ENCODE assay signal across 20 mouse cellular contexts in genomic region chr12:85297345-85297997, GRCm38 (mm10). TPM values are rescaled to one million over a fixed set of nuclear protein-coding genes. Genes with fewer than 3 reads are reported as not detected.
A peak's percentile ranks its signal among the peaks of the same experiment; 100 is the strongest.
DNase-seq lines count a peak whose midpoint lies in the region; ATAC-seq and TF ChIP-seq lines count a peak whose summit lies in the region.
"Had no signal": no experiment of that assay in that cellular context is flagged by ENCODE, and none has a peak within 500 bp of the region (broad histone marks: within the 10 kb centered on the region; RNA-seq: fewer than 3 reads in every experiment).

No protein-coding gene starts in this region.

- DNase-seq in gastrocnemius, adult 2 months = no peak
- no peak for DNase-seq in gastrocnemius, postnatal 25 days
- no peak for DNase-seq in kidney, postnatal 0 days (ENCODE audit: low spot score)
- no peak for DNase-seq in kidney, adult 11 months
- DNase-seq in mesoderm, embryonic 11.5 days (ENCODE audit: low read depth, low spot score) = peak; percentile 52
- no peak for DNase-seq in lung, postnatal 36 days
- DNase-seq: adrenal gland, postnatal 14 days; cerebellum, adult 11-12 months; cerebellum, postnatal 36 days; gastrocnemius, postnatal 10 days; liver; liver, postnatal 0 days; lung, postnatal 14 days; right cerebral cortex, adult 18-20 months; thymus, postnatal 36 days had no signal

- peaks cover 7% of the 10 kb centered on the region; the same call in 1 of the 2 replicates for H3K9me3 ChIP-seq in kidney, postnatal 0 days (replicated peaks; ENCODE audit: low read length)
- H3K9me3 ChIP-seq in embryonic facial prominence, embryonic 15.5 days (replicated peaks) = no peaks in the 10 kb centered on the region

- no peak overlapping the region for H3K4me3 ChIP-seq in gastrocnemius, adult 2 months
- H3K4me3 ChIP-seq in kidney, postnatal 0 days (replicated peaks; ENCODE audit: low read depth, low read length) = no peak overlapping the region
- no peak overlapping the region for H3K4me3 ChIP-seq in embryonic facial prominence, embryonic 15.5 days (replicated peaks)
- H3K4me3 ChIP-seq: forebrain, embryonic 10.5 days; hindbrain, embryonic 13.5 days; midbrain, embryonic 10.5 days had no signal

- no peak for TF ChIP-seq CTCF in gastrocnemius, adult 2 months (IDR thresholded peaks at IDR 0.05)
- no peak for TF ChIP-seq CTCF in kidney, postnatal 0 days (IDR thresholded peaks at IDR 0.05; ENCODE audit: low read depth)

- 34% methylated on average over 10 of the region's 10 CpGs for WGBS in kidney, postnatal 0 days
- WGBS in embryonic facial prominence, embryonic 15.5 days = 48% methylated on average over 10 of the region's 10 CpGs

- no peak for ATAC-seq in kidney, postnatal 0 days (replicated peaks; ENCODE audit: low FRiP score, low read depth)
- ATAC-seq in embryonic facial prominence, embryonic 15.5 days (ENCODE audit: insufficient number of reproducible peaks, low FRiP score, low TSS enrichment, low read depth) = no peak
- ATAC-seq in inflammation-experienced regulatory T-cells, adult 6 months = no peak
- ATAC-seq: liver, postnatal 0 days had no signal

- H3K36me3 ChIP-seq in kidney, postnatal 0 days (ENCODE audit: insufficient read depth, low read length) = peaks cover 25% of the 10 kb centered on the region
- H3K36me3 ChIP-seq in embryonic facial prominence, embryonic 15.5 days = peaks cover 32% of the 10 kb centered on the region

- peaks cover 16% of the 10 kb centered on the region for H3K4me1 ChIP-seq in kidney, postnatal 0 days (replicated peaks; ENCODE audit: insufficient read depth, low read length)
- H3K4me1 ChIP-seq in embryonic facial prominence, embryonic 15.5 days = peaks cover 27% of the 10 kb centered on the region
- H3K4me1 ChIP-seq: hindbrain, embryonic 13.5 days; midbrain, embryonic 10.5 days had no signal

- intact Hi-C loops in gastrocnemius, adult 2 months (cut with DNase I) = no loop called here

- H3K9ac ChIP-seq in kidney, postnatal 0 days (ENCODE audit: low read depth, low read length) = no peak overlapping the region
- H3K9ac ChIP-seq in embryonic facial prominence, embryonic 15.5 days = no peak overlapping the region
- H3K9ac ChIP-seq: hindbrain, embryonic 13.5 days; liver, postnatal 0 days had no signal

- no peaks in the 10 kb centered on the region for H3K27me3 ChIP-seq in kidney, postnatal 0 days (ENCODE audit: insufficient read depth, low read length)
- no peaks in the 10 kb centered on the region for H3K27me3 ChIP-seq in embryonic facial prominence, embryonic 15.5 days
- H3K27me3 ChIP-seq: hindbrain, embryonic 13.5 days had no signal

- no peak overlapping the region for H3K4me2 ChIP-seq in kidney, postnatal 0 days (ENCODE audit: low read length)
- no peak overlapping the region for H3K4me2 ChIP-seq in embryonic facial prominence, embryonic 15.5 days (replicated peaks)
- H3K4me2 ChIP-seq: hindbrain, embryonic 13.5 days had no signal

- H3K27ac ChIP-seq in gastrocnemius, adult 2 months = peak overlapping the region; percentile 43
- 0 out of 2 replicates have a peak overlapping the region, but pooled peaks have one; percentile 60 for H3K27ac ChIP-seq in kidney, postnatal 0 days
- peak overlapping the region; percentile 34 for H3K27ac ChIP-seq in embryonic facial prominence, embryonic 15.5 days (replicated peaks)
- H3K27ac ChIP-seq: forebrain, embryonic 10.5 days; hindbrain, embryonic 13.5 days; midbrain, embryonic 10.5 days had no signal

RNA-seq across cellular contexts. Expression of gene Zc2hc1c, which starts 9.1 kb away (rescaled TPM):
- total RNA-seq in gastrocnemius, adult 2 months (2021) = 1 to 10 TPM in 1 of 2 experiments, under 1 TPM in 1; 0.95 to 1.7 TPM
- 1 to 10 TPM; 1.1 to 1.2 TPM for total RNA-seq in gastrocnemius, postnatal 25 days (2021)
- polyA plus RNA-seq in kidney, postnatal 0 days (2015; fragmentation: Nextera tagmentation; extraction: Ambion mirVana) = 3.5 TPM in 2 replicates
- polyA plus RNA-seq in embryonic facial prominence, embryonic 15.5 days (2015; fragmentation: Nextera tagmentation; extraction: Ambion mirVana) = 1.7 and 2.4 TPM in 2 replicates
- under 1 TPM; 0.21 to 0.54 (median 0.24) TPM for polyA plus RNA-seq in inflammation-experienced regulatory T-cells, adult 6 months (2017; shearing (Covaris generic))

RNA-seq across cellular contexts. Expression of gene Acyp1, which starts 9.2 kb away (rescaled TPM):
- 10 to 100 TPM; 37.9 to 52.7 TPM for total RNA-seq in gastrocnemius, adult 2 months (2021)
- total RNA-seq in gastrocnemius, postnatal 25 days (2021) = 10 to 100 TPM; 41.4 to 47.9 TPM
- 79.6 and 87.7 TPM in 2 replicates for polyA plus RNA-seq in kidney, postnatal 0 days (2015; fragmentation: Nextera tagmentation; extraction: Ambion mirVana)
- 50.8 and 60.2 TPM in 2 replicates for polyA plus RNA-seq in embryonic facial prominence, embryonic 15.5 days (2015; fragmentation: Nextera tagmentation; extraction: Ambion mirVana)
- 10 to 100 TPM; 43.3 to 63.7 (median 54.8) TPM for polyA plus RNA-seq in inflammation-experienced regulatory T-cells, adult 6 months (2017; shearing (Covaris generic))

RNA-seq across cellular contexts. Expression of gene Mlh3, which starts 27.1 kb away (rescaled TPM):
- 10 to 100 TPM in 1 of 2 experiments, 1 to 10 TPM in 1; 8.9 to 10.6 TPM for total RNA-seq in gastrocnemius, adult 2 months (2021)
- 1 to 10 TPM; 6.3 to 7.3 TPM for total RNA-seq in gastrocnemius, postnatal 25 days (2021)
- polyA plus RNA-seq in kidney, postnatal 0 days (2015; fragmentation: Nextera tagmentation; extraction: Ambion mirVana) = 7.1 and 7.3 TPM in 2 replicates
- polyA plus RNA-seq in embryonic facial prominence, embryonic 15.5 days (2015; fragmentation: Nextera tagmentation; extraction: Ambion mirVana) = 7.5 and 8.4 TPM in 2 replicates
- polyA plus RNA-seq in inflammation-experienced regulatory T-cells, adult 6 months (2017; shearing (Covaris generic)) = 10 to 100 TPM in 2 of 3 experiments, 1 to 10 TPM in 1; 6.4 to 12.6 (median 11.9) TPM

RNA-seq across cellular contexts. Expression of gene Nek9, which starts 41.7 kb away (rescaled TPM):
- 100 to 1,000 TPM in 1 of 2 experiments, 10 to 100 TPM in 1; 99.2 to 131 TPM for total RNA-seq in gastrocnemius, adult 2 months (2021)
- total RNA-seq in gastrocnemius, postnatal 25 days (2021) = 10 to 100 TPM; 76.8 to 83.5 TPM
- polyA plus RNA-seq in kidney, postnatal 0 days (2015; fragmentation: Nextera tagmentation; extraction: Ambion mirVana) = 15.5 and 16.4 TPM in 2 replicates
- 23.9 and 25.4 TPM in 2 replicates for polyA plus RNA-seq in embryonic facial prominence, embryonic 15.5 days (2015; fragmentation: Nextera tagmentation; extraction: Ambion mirVana)
- 10 to 100 TPM in 2 of 3 experiments, 1 to 10 TPM in 1; 9.7 to 13.6 (median 10.8) TPM for polyA plus RNA-seq in inflammation-experienced regulatory T-cells, adult 6 months (2017; shearing (Covaris generic))
